ENCODE assay signal across 25 mouse cellular contexts in genomic region chr17:28886266-28886665, GRCm38 (mm10). TPM values are rescaled to one million over a fixed set of nuclear protein-coding genes. Genes with fewer than 3 reads are reported as not detected.
DNase-seq lines count a peak whose midpoint lies in the region; ATAC-seq and TF ChIP-seq lines count a peak whose summit lies in the region.
"Had no signal": no experiment of that assay in that cellular context is flagged by ENCODE, and none has a peak within 500 bp of the region (broad histone marks: within the 10 kb centered on the region; RNA-seq: fewer than 3 reads in every experiment).

No protein-coding gene starts in this region.

- no peak for TF ChIP-seq EP300 in liver, postnatal 0 days (IDR thresholded peaks at IDR 0.05; ENCODE audit: low read depth)

- no peaks in the 10 kb centered on the region for H3K9me3 ChIP-seq in liver, postnatal 0 days (ENCODE audit: low read length)
- no peaks in the 10 kb centered on the region for H3K9me3 ChIP-seq in liver, embryonic 13.5 days (replicated peaks)
- H3K9me3 ChIP-seq in liver, embryonic 12.5 days (replicated peaks): no peaks in the 10 kb centered on the region

- no peak overlapping the region for H3K4me2 ChIP-seq in liver, postnatal 0 days (ENCODE audit: low read depth, low read length)
- no peak overlapping the region for H3K4me2 ChIP-seq in liver, embryonic 13.5 days
- no peak overlapping the region for H3K4me2 ChIP-seq in liver, embryonic 12.5 days

- no peak overlapping the region for H3K4me3 ChIP-seq in liver, adult 2 months (ENCODE audit: insufficient read depth, low read depth, low read length)
- no peak overlapping the region for H3K4me3 ChIP-seq in liver, postnatal 0 days (ENCODE audit: low read depth, low read length)
- no peak overlapping the region for H3K4me3 ChIP-seq in liver, embryonic 13.5 days (replicated peaks)
- no peak overlapping the region for H3K4me3 ChIP-seq in liver, embryonic 12.5 days

- DNase-seq in liver, adult 2 months (ENCODE audit: extremely low read depth, low read depth, low spot score): peak; percentile 90
- DNase-seq in liver, postnatal 0 days: no peak
- no peak for DNase-seq in liver, embryonic 13.5 days
- peak; percentile 61 for DNase-seq in yolk sac, embryonic 10.5 days (ENCODE audit: low spot score)
- no peak for DNase-seq in heart, adult 18-20 months
- DNase-seq: adrenal gland, adult 2 months; adrenal gland, adult 8-10 months; adrenal gland, postnatal 10 days; adrenal gland, postnatal 14 days; adrenal gland, postnatal 25 days; adrenal gland, postnatal 36 days; B cell, adult 2 months; cerebellum, adult 11 months; cerebellum, adult 11-12 months; cerebellum, adult 18-20 months had no signal

- no peak overlapping the region for H3K9ac ChIP-seq in liver, adult 2 months (ENCODE audit: low read depth, low read length)
- H3K9ac ChIP-seq in liver, postnatal 0 days (replicated peaks): no peak overlapping the region
- H3K9ac ChIP-seq in liver, embryonic 13.5 days: no peak overlapping the region
- no peak overlapping the region for H3K9ac ChIP-seq in liver, embryonic 12.5 days

- no peak for ATAC-seq in liver, postnatal 0 days
- no peak for ATAC-seq in liver, embryonic 13.5 days (ENCODE audit: low read depth)
- ATAC-seq in liver, embryonic 12.5 days: no peak
- ATAC-seq: activated CD4-positive, CD25-positive, alpha-beta regulatory T cell, adult 4 months; CD4-positive, CD25-positive, alpha-beta regulatory T cell, adult 4 months; Patski had no signal

- H3K36me3 ChIP-seq in liver, adult 2 months (ENCODE audit: control insufficient read depth, insufficient read depth, low read length): no peaks in the 10 kb centered on the region
- no peaks in the 10 kb centered on the region for H3K36me3 ChIP-seq in liver, postnatal 0 days (replicated peaks; ENCODE audit: insufficient read depth, low read length)
- H3K36me3 ChIP-seq in liver, embryonic 13.5 days: no peaks in the 10 kb centered on the region
- H3K36me3 ChIP-seq in liver, embryonic 12.5 days: no peaks in the 10 kb centered on the region
- H3K36me3 ChIP-seq: G1E had no signal

- TF ChIP-seq CTCF in liver, adult 2 months (IDR thresholded peaks at IDR 0.05; ENCODE audit: low read depth, low read length): no peak
- TF ChIP-seq CTCF in liver, postnatal 0 days (IDR thresholded peaks at IDR 0.05; ENCODE audit: low read depth): no peak

- peaks cover 5% of the 10 kb centered on the region for H3K4me1 ChIP-seq in liver, adult 2 months (ENCODE audit: control insufficient read depth, insufficient read depth, low read length)
- H3K4me1 ChIP-seq in liver, postnatal 0 days (ENCODE audit: insufficient read depth): peaks cover 5% of the 10 kb centered on the region; the same call in 1 of the 2 replicates
- H3K4me1 ChIP-seq in liver, embryonic 13.5 days (replicated peaks): peaks cover 12% of the 10 kb centered on the region
- peaks cover 4% of the 10 kb centered on the region for H3K4me1 ChIP-seq in liver, embryonic 12.5 days

- WGBS in liver, adult 2 months: 23% methylated on average over 8 of the region's 8 CpGs
- WGBS in liver, postnatal 0 days (ENCODE audit: insufficient replicate concordance): 64% methylated on average over 8 of the region's 8 CpGs
- WGBS in liver, embryonic 13.5 days (ENCODE audit: insufficient replicate concordance): 66% methylated on average over 8 of the region's 8 CpGs
- 68% methylated on average over 8 of the region's 8 CpGs for WGBS in liver, embryonic 12.5 days (ENCODE audit: insufficient replicate concordance)

- no peak for TF ChIP-seq POLR2A in liver, adult 2 months (IDR thresholded peaks at IDR 0.05; ENCODE audit: extremely low read depth, insufficient read depth, low read length)

- no peak overlapping the region for H3K27ac ChIP-seq in liver, adult 2 months (replicated peaks; ENCODE audit: insufficient read depth, low read depth, low read length)
- H3K27ac ChIP-seq in liver, postnatal 0 days (ENCODE audit: low read depth): no peak overlapping the region
- 0 out of 2 replicates have a peak overlapping the region, but pooled peaks have one; percentile 13 for H3K27ac ChIP-seq in liver, embryonic 13.5 days
- no peak overlapping the region for H3K27ac ChIP-seq in liver, embryonic 12.5 days

- no peaks in the 10 kb centered on the region for H3K27me3 ChIP-seq in liver, adult 2 months (ENCODE audit: control insufficient read depth, insufficient read depth, low read length)
- 0 out of 2 replicates have a peak, but pooled peaks cover 4% of the 10 kb centered on the region for H3K27me3 ChIP-seq in liver, postnatal 0 days (ENCODE audit: insufficient read depth, low read length)
- peaks cover 4% of the 10 kb centered on the region for H3K27me3 ChIP-seq in liver, embryonic 13.5 days
- peaks cover 13% of the 10 kb centered on the region for H3K27me3 ChIP-seq in liver, embryonic 12.5 days (replicated peaks)

- no peaks in the 10 kb centered on the region for H3K79me2 ChIP-seq in liver, adult 2 months (ENCODE audit: control insufficient read depth, insufficient read depth, low read length)

RNA-seq across cellular contexts. Expression of gene Pnpla1, which starts 28.1 kb away (rescaled TPM):
- total RNA-seq in liver, adult 2 months (2014; rRNA removed): not detected in 2 replicates
- not detected in 2 replicates for polyA plus RNA-seq in liver, adult 2 months (2012; rRNA removed)
- polyA plus RNA-seq in liver, postnatal 0 days (2015; fragmentation: Nextera tagmentation; extraction: Ambion mirVana): 0.09 and 0.16 TPM in 2 replicates
- not detected in 2 replicates for polyA plus RNA-seq in liver, embryonic 13.5 days (2015; fragmentation: Nextera tagmentation; extraction: Ambion mirVana)
- not detected in 2 replicates for polyA plus RNA-seq in liver, embryonic 12.5 days (2016; fragmentation: Nextera tagmentation; extraction: Ambion mirVana)
- total RNA-seq in heart, adult 18-20 months (2021): not detected
- total RNA-seq: adrenal gland, postnatal 10 days; CH12.LX; G1E had no signal
- polyA plus RNA-seq: activated CD4-positive, CD25-positive, alpha-beta regulatory T cell, adult 4 months; brain, embryonic 14.5 days; C2C12; CD4-positive, CD25-positive, alpha-beta regulatory T cell, adult 4 months; G1E; Patski had no signal

RNA-seq across cellular contexts. Expression of gene 4930539E08Rik, which starts 28.9 kb away (rescaled TPM):
- 0.09 and 0.47 TPM in 2 replicates for total RNA-seq in liver, adult 2 months (2014; rRNA removed)
- 0.10 and 0.11 TPM in 2 replicates for polyA plus RNA-seq in liver, adult 2 months (2012; rRNA removed)
- 0.08 and 0.09 TPM in 2 replicates for polyA plus RNA-seq in liver, postnatal 0 days (2015; fragmentation: Nextera tagmentation; extraction: Ambion mirVana)
- polyA plus RNA-seq in liver, embryonic 13.5 days (2015; fragmentation: Nextera tagmentation; extraction: Ambion mirVana): 0.08 and 0.15 TPM in 2 replicates
- 0.17 and 0.25 TPM in 2 replicates for polyA plus RNA-seq in liver, embryonic 12.5 days (2016; fragmentation: Nextera tagmentation; extraction: Ambion mirVana)
- under 1 TPM in 1 of 2 experiments, not detected in 1; 0.08 TPM for total RNA-seq in heart, adult 18-20 months (2021)
- total RNA-seq: adrenal gland, adult 18-20 months; adrenal gland, adult 2 months; adrenal gland, postnatal 14 days; adrenal gland, postnatal 25 days; adrenal gland, postnatal 36 days had no signal
- polyA plus RNA-seq: G1E had no signal

RNA-seq across cellular contexts. Expression of gene Pxt1, which starts 57.4 kb away (rescaled TPM):
- total RNA-seq in liver, adult 2 months (2014; rRNA removed): not detected in 2 replicates
- polyA plus RNA-seq in liver, adult 2 months (2012; rRNA removed): not detected in 2 replicates
- polyA plus RNA-seq in liver, postnatal 0 days (2015; fragmentation: Nextera tagmentation; extraction: Ambion mirVana): 0.14 and 0.29 TPM in 2 replicates
- polyA plus RNA-seq in liver, embryonic 13.5 days (2015; fragmentation: Nextera tagmentation; extraction: Ambion mirVana): 0.45 and 0.46 TPM in 2 replicates
- 0.51 and 0.73 TPM in 2 replicates for polyA plus RNA-seq in liver, embryonic 12.5 days (2016; fragmentation: Nextera tagmentation; extraction: Ambion mirVana)
- total RNA-seq in heart, adult 18-20 months (2021): not detected
- total RNA-seq: adrenal gland, adult 18-20 months; adrenal gland, adult 2 months; adrenal gland, adult 8-10 months; adrenal gland, postnatal 25 days; adrenal gland, postnatal 36 days; CH12.LX; G1E; MEL had no signal
- polyA plus RNA-seq: brain, embryonic 14.5 days; C2C12; CD4-positive, CD25-positive, alpha-beta regulatory T cell, adult 4 months; Patski had no signal

Comparison
In these comparisons a context has a peak if more than half of its experiments do, and no peak if none do; other contexts are left out.
1. DNase-seq: peak in liver, adult 2 months (single experiment) and yolk sac, embryonic 10.5 days (single experiment); none in liver, postnatal 0 days (single experiment), liver, embryonic 13.5 days (single experiment) and heart, adult 18-20 months (0 of 2).